Mouse (Mus musculus) hindbrain, embryonic 13.5 days (tissue): ENCODE measurements at regions not wholly inside any gene's neighbourhood (a gene's known extent, or its start where the extent isn't known, plus 50 kb on each side); places are given as distances from the start of the nearest gene placed in this dataset.

Source experiments
- ATAC-seq: fragments of 200-750 bp; cut with Nextera tagmentation; 2 replicates; pipeline ENCODE4 v1.8.0; 2017; ENCODE audit warnings: moderate TSS enrichment; ENCODE audit not compliant: low FRiP score
- H3K27ac ChIP-seq: fragments of 300-500 bp; sonication (generic); 2 replicates; pipeline ENCODE4 v1.5.1; 2015; ENCODE audit warnings: inconsistent platforms, mild to moderate bottlenecking, moderate library complexity
- H3K27me3 ChIP-seq: fragments of 300-500 bp; sonication (generic); 2 replicates; pipeline ENCODE4 v1.6.1; 2015; ENCODE audit warnings: mild to moderate bottlenecking, inconsistent platforms
- H3K36me3 ChIP-seq: fragments of 300-500 bp; sonication (generic); 2 replicates; pipeline ENCODE4 v1.6.1; 2015; ENCODE audit warnings: mild to moderate bottlenecking, inconsistent platforms
- H3K4me1 ChIP-seq: fragments of 300-500 bp; sonication (generic); replicated peaks from 2 replicates; pipeline ENCODE4 v1.6.1; 2015; ENCODE audit warnings: inconsistent platforms
- H3K4me2 ChIP-seq: fragments of 300-500 bp; sonication (generic); 2 replicates; pipeline ENCODE4 v1.6.1; 2015; ENCODE audit warnings: inconsistent platforms, mild to moderate bottlenecking, moderate library complexity
- H3K4me3 ChIP-seq: fragments of 300-500 bp; sonication (generic); 2 replicates; pipeline ENCODE4 v1.5.1; 2015; ENCODE audit warnings: mild to moderate bottlenecking, inconsistent platforms
- H3K9ac ChIP-seq: fragments of 300-500 bp; sonication (generic); 2 replicates; pipeline ENCODE4 v1.6.1; 2015; ENCODE audit warnings: mild to moderate bottlenecking, inconsistent platforms
- H3K9me3 ChIP-seq: fragments of 300-500 bp; sonication (generic); 2 replicates; pipeline ENCODE4 v1.6.1; 2016; ENCODE audit warnings: inconsistent platforms
- WGBS: fragments of 180-500 bp; shearing (Covaris S2); methylation state at CpG from one replicate; pipeline ENCODE4 v1.1.7; 2015; 5-methylcytosine and 5-hydroxymethylcytosine counted together

- Histone ChIP-seq H3K9ac (no peak overlapping the region), H3K27me3 (no peaks in the 10 kb centered on the region), H3K4me3 (no peak overlapping the region), H3K36me3 (no peaks in the 10 kb centered on the region), H3K9me3 (no peaks in the 10 kb centered on the region), H3K27ac (no peak overlapping the region), H3K4me2 (no peak overlapping the region), H3K4me1 (no peaks in the 10 kb centered on the region)
- 39% methylated on average over 1 of the region's 1 CpGs for WGBS
- ATAC-seq, result no peak
Observed at GRCm38 (mm10) chr10:102835814-102836213, 194.2 kb downstream of the Alx1 start.

GRCm38 (mm10) chr10:102829606-102830005 lies 200.4 kb downstream of the Alx1 start:
- no peak overlapping the region for H3K27ac ChIP-seq
- 77% methylated on average over 3 of the region's 3 CpGs for WGBS
- H3K9me3 ChIP-seq, result no peaks in the 10 kb centered on the region
- ATAC-seq, result no peak
- no peak overlapping the region for H3K4me3 ChIP-seq
- H3K4me2 ChIP-seq, result no peak overlapping the region
- H3K36me3 ChIP-seq, result no peaks in the 10 kb centered on the region
- H3K27me3 ChIP-seq, result no peaks in the 10 kb centered on the region
- no peaks in the 10 kb centered on the region for H3K4me1 ChIP-seq
- no peak overlapping the region for H3K9ac ChIP-seq

GRCm38 (mm10) chr10:102823434-102823833 lies 206.6 kb downstream of the Alx1 start:
- H3K36me3 ChIP-seq, result no peaks in the 10 kb centered on the region
- H3K4me3 ChIP-seq, result no peak overlapping the region
- H3K4me2 ChIP-seq, result no peak overlapping the region
- no peak overlapping the region for H3K9ac ChIP-seq
- H3K27ac ChIP-seq, result no peak overlapping the region
- H3K9me3 ChIP-seq, result no peaks in the 10 kb centered on the region
- ATAC-seq, result no peak
- no peaks in the 10 kb centered on the region for H3K4me1 ChIP-seq
- H3K27me3 ChIP-seq, result no peaks in the 10 kb centered on the region

GRCm38 (mm10) chr10:102801391-102801790 lies 228.6 kb downstream of the Alx1 start:
- 77% methylated on average over 3 of the region's 3 CpGs for WGBS
- ATAC-seq, result no peak
- no peaks in the 10 kb centered on the region for H3K27me3 ChIP-seq
- H3K27ac ChIP-seq, result no peak overlapping the region
- H3K36me3 ChIP-seq, result no peaks in the 10 kb centered on the region
- no peak overlapping the region for H3K4me3 ChIP-seq
- H3K9ac ChIP-seq, result no peak overlapping the region
- no peaks in the 10 kb centered on the region for H3K9me3 ChIP-seq
- no peaks in the 10 kb centered on the region for H3K4me1 ChIP-seq
- no peak overlapping the region for H3K4me2 ChIP-seq

- ATAC-seq, result no peak
- Histone ChIP-seq H3K9me3 (no peaks in the 10 kb centered on the region), H3K36me3 (no peaks in the 10 kb centered on the region), H3K27me3 (no peaks in the 10 kb centered on the region), H3K4me3 (no peak overlapping the region), H3K4me1 (no peaks in the 10 kb centered on the region), H3K9ac (no peak overlapping the region), H3K27ac (no peak overlapping the region), H3K4me2 (no peak overlapping the region)
- 80% methylated on average over 2 of the region's 2 CpGs for WGBS
Observed at GRCm38 (mm10) chr10:102779243-102779642, 250.8 kb downstream of the Alx1 start.

GRCm38 (mm10) chr10:102763696-102764095 lies 251.7 kb downstream of the Rassf9 start:
- no peak overlapping the region for H3K4me3 ChIP-seq
- ATAC-seq, result no peak
- WGBS, result 88% methylated on average over 4 of the region's 4 CpGs
- H3K4me1 ChIP-seq, result no peaks in the 10 kb centered on the region
- no peak overlapping the region for H3K27ac ChIP-seq
- H3K4me2 ChIP-seq, result no peak overlapping the region
- H3K9me3 ChIP-seq, result no peaks in the 10 kb centered on the region
- H3K36me3 ChIP-seq, result no peaks in the 10 kb centered on the region
- no peak overlapping the region for H3K9ac ChIP-seq
- no peaks in the 10 kb centered on the region for H3K27me3 ChIP-seq

GRCm38 (mm10) chr10:102762378-102762777 lies 250.4 kb downstream of the Rassf9 start:
- Histone ChIP-seq H3K4me3 (no peak overlapping the region), H3K27me3 (no peaks in the 10 kb centered on the region), H3K27ac (no peak overlapping the region), H3K36me3 (no peaks in the 10 kb centered on the region), H3K9ac (no peak overlapping the region), H3K4me2 (no peak overlapping the region), H3K9me3 (no peaks in the 10 kb centered on the region), H3K4me1 (no peaks in the 10 kb centered on the region)
- WGBS, result 80% methylated on average over 2 of the region's 2 CpGs
- ATAC-seq, result no peak

- ATAC-seq, result no peak
- no peak overlapping the region for H3K4me2 ChIP-seq
- WGBS, result 66% methylated on average over 3 of the region's 3 CpGs
Observed at GRCm38 (mm10) chr10:102735207-102735606, 223.2 kb downstream of the Rassf9 start.

GRCm38 (mm10) chr10:102732420-102732819 lies 220.4 kb downstream of the Rassf9 start:
- no peaks in the 10 kb centered on the region for H3K36me3 ChIP-seq
- 87% methylated on average over 6 of the region's 6 CpGs for WGBS
- no peak for ATAC-seq
- H3K4me3 ChIP-seq, result no peak overlapping the region
- H3K4me2 ChIP-seq, result no peak overlapping the region
- H3K9ac ChIP-seq, result no peak overlapping the region
- H3K9me3 ChIP-seq, result no peaks in the 10 kb centered on the region
- no peaks in the 10 kb centered on the region for H3K4me1 ChIP-seq
- no peak overlapping the region for H3K27ac ChIP-seq
- H3K27me3 ChIP-seq, result no peaks in the 10 kb centered on the region

More at GRCm38 (mm10) chr10:102735207-102735606, 223.2 kb downstream of the Rassf9 start:
- no peaks in the 10 kb centered on the region for H3K9me3 ChIP-seq
- H3K36me3 ChIP-seq, result no peaks in the 10 kb centered on the region
- no peak overlapping the region for H3K9ac ChIP-seq
- no peaks in the 10 kb centered on the region for H3K27me3 ChIP-seq
- no peaks in the 10 kb centered on the region for H3K4me1 ChIP-seq
- H3K27ac ChIP-seq, result no peak overlapping the region
- no peak overlapping the region for H3K4me3 ChIP-seq

GRCm38 (mm10) chr10:102712263-102712662 lies 200.2 kb downstream of the Rassf9 start:
- Histone ChIP-seq H3K36me3 (no peaks in the 10 kb centered on the region), H3K9me3 (no peaks in the 10 kb centered on the region), H3K4me1 (no peaks in the 10 kb centered on the region), H3K27me3 (no peaks in the 10 kb centered on the region), H3K9ac (no peak overlapping the region), H3K4me2 (no peak overlapping the region), H3K27ac (no peak overlapping the region), H3K4me3 (no peak overlapping the region)
- ATAC-seq, result no peak
- 81% methylated on average over 2 of the region's 2 CpGs for WGBS

GRCm38 (mm10) chr10:102705848-102706247 lies 193.8 kb downstream of the Rassf9 start:
- no peak overlapping the region for H3K9ac ChIP-seq
- H3K4me3 ChIP-seq, result no peak overlapping the region
- no peaks in the 10 kb centered on the region for H3K27me3 ChIP-seq
- H3K4me1 ChIP-seq, result no peaks in the 10 kb centered on the region
- no peak overlapping the region for H3K27ac ChIP-seq
- no peak for ATAC-seq
- H3K4me2 ChIP-seq, result no peak overlapping the region
- H3K36me3 ChIP-seq, result no peaks in the 10 kb centered on the region
- 94% methylated on average over 3 of the region's 3 CpGs for WGBS
- H3K9me3 ChIP-seq, result no peaks in the 10 kb centered on the region

GRCm38 (mm10) chr10:102694810-102695209 lies 182.8 kb downstream of the Rassf9 start:
- Histone ChIP-seq H3K4me1 (no peaks in the 10 kb centered on the region), H3K27me3 (no peaks in the 10 kb centered on the region), H3K36me3 (no peaks in the 10 kb centered on the region), H3K9ac (no peak overlapping the region), H3K4me2 (no peak overlapping the region), H3K4me3 (no peak overlapping the region), H3K9me3 (no peaks in the 10 kb centered on the region), H3K27ac (no peak overlapping the region)
- WGBS, result 80% methylated on average over 2 of the region's 2 CpGs
- no peak for ATAC-seq

GRCm38 (mm10) chr10:102689966-102690365 lies 177.9 kb downstream of the Rassf9 start:
- no peaks in the 10 kb centered on the region for H3K4me1 ChIP-seq
- no peaks in the 10 kb centered on the region for H3K9me3 ChIP-seq
- no peak for ATAC-seq
- no peaks in the 10 kb centered on the region for H3K27me3 ChIP-seq
- H3K36me3 ChIP-seq, result no peaks in the 10 kb centered on the region
- no peak overlapping the region for H3K9ac ChIP-seq
- no peak overlapping the region for H3K4me2 ChIP-seq
- no peak overlapping the region for H3K4me3 ChIP-seq
- no peak overlapping the region for H3K27ac ChIP-seq
- 52% methylated on average over 1 of the region's 1 CpGs for WGBS
